Mouse (Mus musculus): ENCODE measurements at regions not wholly inside any gene's neighbourhood (a gene's known extent, or its start where the extent isn't known, plus 50 kb on each side); places are given as distances from the start of the nearest gene placed in this dataset.

- TF ChIP-seq CTCF (IDR thresholded peaks at IDR 0.05; ENCODE audit: low read depth, low read length), result no peak
- no peak for TF ChIP-seq GATA2 (IDR thresholded peaks at IDR 0.05; ENCODE audit: borderline replicate concordance, low read depth, low read length)
- no peak for TF ChIP-seq POLR2AphosphoS5 (IDR thresholded peaks at IDR 0.05; ENCODE audit: insufficient replicate concordance, low read depth, low read length)
Measured at GRCm38 (mm10) chr2:179371553-179371952, 70.7 kb upstream of the Cdh4 start.
